Mouse (Mus musculus) kidney, embryonic 14.5 days (tissue): Measurements from ENCODE around the gene Pgghg. TPM values are rescaled to one million over a fixed set of nuclear protein-coding genes. Genes with fewer than 3 reads are reported as not detected.

ENCODE experiments used
- ATAC-seq: fragments of 200-750 bp; cut with Nextera tagmentation; 2 replicates; pipeline ENCODE4 v1.8.0; 2017; ENCODE audit warnings: moderate number of reproducible peaks, mild to moderate bottlenecking, moderate TSS enrichment, moderate library complexity; ENCODE audit not compliant: low FRiP score, low TSS enrichment
- H3K27ac ChIP-seq: fragments of 300-500 bp; sonication (generic); 2 replicates; pipeline ENCODE4 v1.5.1; 2014; ENCODE audit warnings: low read depth, mild to moderate bottlenecking, low read length, moderate library complexity, mixed read lengths
- H3K27me3 ChIP-seq: fragments of 300-500 bp; sonication (generic); 2 replicates; pipeline ENCODE4 v1.6.1; 2014; ENCODE audit warnings: mild to moderate bottlenecking, low read length; ENCODE audit not compliant: control insufficient read depth, insufficient read depth
- H3K36me3 ChIP-seq: fragments of 300-500 bp; sonication (generic); 2 replicates; pipeline ENCODE4 v1.6.1; 2014; ENCODE audit warnings: low read length, mixed read lengths; ENCODE audit not compliant: control insufficient read depth, insufficient read depth
- H3K4me1 ChIP-seq: fragments of 300-500 bp; sonication (generic); 2 replicates; pipeline ENCODE4 v1.6.1; 2014; ENCODE audit warnings: low read length, mixed read lengths; ENCODE audit not compliant: control insufficient read depth, insufficient read depth
- H3K4me2 ChIP-seq: fragments of 300-500 bp; sonication (generic); replicated peaks from 2 replicates; pipeline ENCODE4 v1.6.1; 2014; ENCODE audit warnings: low read depth, mild to moderate bottlenecking, low read length
- H3K4me3 ChIP-seq: fragments of 300-500 bp; sonication (generic); 2 replicates; pipeline ENCODE4 v1.5.1; 2014; ENCODE audit warnings: mild to moderate bottlenecking, low read length
- H3K9ac ChIP-seq: fragments of 300-500 bp; sonication (generic); 2 replicates; pipeline ENCODE4 v1.6.1; 2014; ENCODE audit warnings: low read depth, mild to moderate bottlenecking, low read length, moderate library complexity
- H3K9me3 ChIP-seq: fragments of 300-500 bp; sonication (generic); 2 replicates; pipeline ENCODE4 v1.6.1; 2016; ENCODE audit warnings: low read length; ENCODE audit not compliant: control insufficient read depth
- WGBS: fragments of 180-500 bp; shearing (Covaris S2); extraction: QIAGEN DNeasy Blood & Tissue Kit; methylation state at CpG from one replicate; pipeline ENCODE4 v1.1.7; 2014; 5-methylcytosine and 5-hydroxymethylcytosine counted together
- polyA plus RNA-seq: library from polyadenylated mRNA; unstranded; fragments of >200 nt; fragmentation: Nextera tagmentation; extraction: Ambion mirVana; gene quantifications from 2 replicates; pipeline ENCODE4 v1.2.1, GENCODE M21; 2014

The Pgghg gene
- polyA plus RNA-seq, 1 experiment from 2014 or later, result 20.5 TPM

DNA sequence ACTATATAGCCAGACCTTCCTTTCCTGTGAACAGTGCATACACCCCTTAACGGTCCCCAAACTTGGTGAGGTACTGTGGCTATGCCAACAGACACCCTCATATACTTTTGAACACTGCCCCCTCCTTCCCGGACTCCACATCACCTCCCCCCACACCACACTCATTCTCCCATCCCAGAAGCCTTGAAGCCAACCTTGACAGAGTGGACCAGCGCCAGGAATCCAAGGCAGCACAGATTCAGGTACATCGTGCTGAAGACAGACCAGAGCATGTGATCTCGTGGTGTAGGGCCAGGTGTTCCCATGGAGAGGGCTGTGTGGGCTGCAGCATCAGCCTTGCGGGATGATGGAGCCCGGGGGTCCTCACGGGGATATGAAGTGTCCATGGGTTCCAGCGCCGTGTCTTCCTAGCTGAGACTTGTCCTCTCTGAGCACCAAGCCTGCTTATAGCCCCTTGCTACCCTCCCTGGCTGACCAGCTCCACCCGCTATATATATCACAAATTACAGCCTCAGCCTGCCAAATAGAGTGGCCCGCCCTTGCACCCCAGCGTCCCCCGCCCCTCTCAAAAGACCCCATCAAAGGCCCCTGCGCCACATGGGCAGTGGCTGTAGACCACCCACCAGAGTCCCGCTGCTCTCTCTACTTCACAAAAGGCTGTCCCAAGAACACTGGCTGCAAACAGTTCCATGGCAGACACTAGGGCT, 8.8 kb downstream of the Pgghg start, which contains the start of gene Ifitm5:
TSS of gene Ifitm5 (minus strand) at position 468 of the 707 bp plus-strand sequence.
- Histone ChIP-seq H3K36me3 (peaks cover 50% of the 10 kb centered on the region), H3K9me3 (no peaks in the 10 kb centered on the region), H3K27me3 (no peaks in the 10 kb centered on the region), H3K27ac (peak within 1 kb of the TSS; percentile 43; the same call in 1 of the 2 replicates), H3K9ac (no peak within 1 kb of the TSS; the same call in 1 of the 2 replicates), H3K4me1 (peaks cover 24% of the 10 kb centered on the region), H3K4me2 (no peak within 1 kb of the TSS), H3K4me3 (no peak within 1 kb of the TSS)
- 64% methylated on average over 16 of the region's 16 CpGs for WGBS
- ATAC-seq, result no peak

DNA sequence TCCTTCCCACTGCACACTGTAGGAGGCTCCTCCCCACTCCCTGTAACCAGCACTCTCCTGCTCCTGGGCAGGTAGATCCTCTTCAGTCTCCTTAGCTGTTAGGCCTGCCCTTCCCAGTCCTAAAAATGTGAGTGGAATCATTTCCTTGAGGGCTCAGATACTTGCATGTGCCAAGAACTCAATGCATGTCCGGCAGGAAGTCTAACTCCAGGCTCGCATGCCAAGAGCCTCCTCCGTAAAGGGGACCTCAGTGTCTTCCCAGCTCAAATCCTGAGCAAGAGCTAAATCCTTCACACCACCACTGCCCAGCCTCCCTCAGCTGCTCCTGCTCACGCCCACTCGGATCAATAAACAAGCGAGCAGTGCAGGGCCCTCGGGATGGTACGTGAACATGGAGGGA, 9.9 kb downstream of the Pgghg start:
- 29% methylated on average over 8 of the region's 8 CpGs for WGBS
- no peak overlapping the region for H3K9ac ChIP-seq
- H3K9me3 ChIP-seq, result no peaks in the 10 kb centered on the region
- H3K4me3 ChIP-seq, result no peak overlapping the region
- H3K36me3 ChIP-seq, result peaks cover 40% of the 10 kb centered on the region
- H3K4me1 ChIP-seq, result peaks cover 24% of the 10 kb centered on the region
- H3K27me3 ChIP-seq, result no peaks in the 10 kb centered on the region
- H3K4me2 ChIP-seq, result no peak overlapping the region
- H3K27ac ChIP-seq, result peak overlapping the region; percentile 43; the same call in 1 of the 2 replicates
- ATAC-seq, result no peak

DNA sequence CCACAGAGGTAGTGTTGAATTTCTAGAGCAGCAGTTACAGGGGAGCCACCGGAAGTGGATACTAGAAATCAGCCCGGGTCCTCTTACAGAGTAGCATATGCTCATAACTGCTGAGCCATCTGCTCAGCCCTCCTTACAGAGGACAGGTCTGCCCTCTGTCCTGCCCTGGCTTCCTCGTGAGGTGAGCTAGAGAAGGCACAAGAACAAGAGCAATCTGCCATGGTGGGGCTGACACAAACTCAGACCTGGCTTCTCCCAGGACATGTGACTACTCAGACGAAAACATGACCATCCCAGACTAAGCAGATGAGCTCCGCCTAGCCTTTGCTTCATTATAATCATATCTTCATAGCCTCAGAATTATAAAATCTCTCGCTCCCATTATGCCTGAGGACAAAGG, 10.6 kb downstream of the Pgghg start:
- no peak for ATAC-seq
- H3K9me3 ChIP-seq, result no peaks in the 10 kb centered on the region
- H3K9ac ChIP-seq, result no peak overlapping the region
- WGBS, result 59% methylated on average over 6 of the region's 6 CpGs
- no peak overlapping the region for H3K4me3 ChIP-seq
- H3K27me3 ChIP-seq, result no peaks in the 10 kb centered on the region
- no peak overlapping the region for H3K27ac ChIP-seq
- H3K4me1 ChIP-seq, result peaks cover 30% of the 10 kb centered on the region
- no peak overlapping the region for H3K4me2 ChIP-seq
- H3K36me3 ChIP-seq, result peaks cover 34% of the 10 kb centered on the region

DNA sequence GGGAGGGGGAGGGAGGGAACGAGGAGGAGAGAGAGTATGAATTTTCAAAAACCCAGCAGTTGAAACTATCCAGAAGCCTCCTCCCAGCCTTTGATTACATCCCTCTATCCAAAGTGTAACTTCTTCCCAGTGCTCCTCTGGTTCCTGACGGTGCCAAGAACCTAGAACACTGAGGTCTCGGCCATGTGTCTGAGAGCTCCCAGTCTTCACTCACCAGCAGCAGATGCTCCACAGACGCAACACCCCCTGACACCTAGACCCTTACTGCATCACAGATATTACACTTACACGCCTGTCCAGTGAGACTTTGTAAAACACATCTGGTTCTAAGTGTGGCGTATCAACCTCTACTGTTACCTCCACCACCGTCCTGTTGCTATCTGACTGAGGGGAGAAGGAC, 11.2 kb downstream of the Pgghg start:
- Histone ChIP-seq H3K4me1 (peaks cover 30% of the 10 kb centered on the region), H3K9ac (no peak overlapping the region), H3K27ac (no peak overlapping the region)

DNA sequence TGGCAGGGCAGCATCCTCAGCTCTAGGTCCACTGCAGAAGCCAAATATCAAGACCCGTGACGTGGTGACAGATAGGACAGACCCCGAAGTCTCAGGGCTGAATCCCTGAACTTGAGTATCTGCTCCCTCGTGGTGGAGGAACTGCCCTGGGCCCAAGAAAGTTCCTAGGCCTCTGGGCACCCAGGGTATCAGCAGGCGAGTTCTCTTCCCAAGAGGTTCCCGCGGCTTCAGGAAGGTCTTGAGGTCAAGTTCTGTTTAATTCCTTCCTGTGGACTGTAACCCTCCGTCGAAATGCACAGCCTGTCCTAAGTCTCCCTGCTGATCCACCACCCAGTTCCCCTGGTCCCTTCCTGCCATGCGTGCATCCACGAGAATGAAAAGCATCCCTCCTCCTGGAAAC, 11.9 kb downstream of the Pgghg start:
- Histone ChIP-seq H3K4me2 (no peak overlapping the region; the same call in 1 of the 2 replicates), H3K9me3 (no peaks in the 10 kb centered on the region), H3K4me1 (peaks cover 30% of the 10 kb centered on the region), H3K4me3 (no peak overlapping the region), H3K36me3 (peaks cover 22% of the 10 kb centered on the region), H3K9ac (no peak overlapping the region), H3K27ac (no peak overlapping the region), H3K27me3 (no peaks in the 10 kb centered on the region)
- no peak for ATAC-seq
- 80% methylated on average over 11 of the region's 11 CpGs for WGBS

More for the DNA sequence above, 11.2 kb downstream of the Pgghg start:
- WGBS, result 80% methylated on average over 7 of the region's 7 CpGs
- H3K4me3 ChIP-seq, result no peak overlapping the region
- ATAC-seq, result no peak
- no peak overlapping the region for H3K4me2 ChIP-seq
- peaks cover 29% of the 10 kb centered on the region for H3K36me3 ChIP-seq
- H3K27me3 ChIP-seq, result no peaks in the 10 kb centered on the region
- no peaks in the 10 kb centered on the region for H3K9me3 ChIP-seq

DNA sequence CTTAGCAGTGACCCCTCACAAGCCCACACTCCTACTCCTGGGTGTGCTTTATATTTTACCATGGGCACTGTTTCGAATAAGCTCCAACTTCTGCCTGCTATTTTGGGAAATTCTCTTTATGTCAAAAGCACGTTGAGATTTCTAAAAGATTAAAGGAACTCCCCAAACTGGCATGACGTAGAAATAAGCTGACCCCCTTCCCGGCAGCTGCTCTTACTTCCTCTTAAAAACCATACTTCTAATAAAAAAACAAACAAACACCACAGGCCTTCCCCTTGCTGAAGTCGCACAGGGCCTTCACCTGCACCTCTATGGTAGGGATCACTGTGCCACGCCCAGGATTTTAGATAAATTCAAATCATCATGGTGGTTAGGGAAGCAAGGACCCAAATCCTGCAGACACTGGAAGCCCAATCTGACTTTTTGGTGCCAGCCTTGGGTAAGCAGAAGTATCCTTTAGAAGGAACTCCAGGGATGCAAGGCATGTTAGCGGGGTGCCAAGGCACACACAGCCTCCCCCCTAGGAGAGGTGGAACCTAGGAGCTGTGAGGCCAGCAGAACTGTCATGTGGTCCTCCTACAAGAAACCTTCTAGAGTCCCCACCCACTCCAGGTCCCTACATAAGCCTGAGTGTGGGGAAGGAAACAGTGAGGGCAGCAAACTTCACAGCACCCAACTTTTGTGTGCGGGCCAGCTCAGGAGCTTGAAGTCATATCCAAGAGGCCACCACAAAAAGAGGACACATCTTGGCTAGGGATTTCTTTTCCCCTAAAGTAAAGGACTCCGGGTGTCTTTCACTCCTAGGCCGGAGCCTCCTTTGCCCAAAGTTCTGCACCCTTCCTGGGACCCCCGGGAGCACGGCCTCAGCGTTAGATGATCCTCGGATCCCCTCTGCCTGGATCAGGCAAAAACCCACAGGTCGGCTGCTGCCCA, 12.9 kb downstream of the Pgghg start:
- 53% methylated on average over 15 of the region's 15 CpGs for WGBS
- H3K27ac ChIP-seq, result no peak overlapping the region; the same call in 1 of the 2 replicates
- peak overlapping the region; percentile 55 for H3K4me3 ChIP-seq
- no peak for ATAC-seq
- peak overlapping the region; percentile 75; the same call in 1 of the 2 replicates for H3K9ac ChIP-seq
- H3K27me3 ChIP-seq, result no peaks in the 10 kb centered on the region
- no peaks in the 10 kb centered on the region for H3K9me3 ChIP-seq
- H3K4me1 ChIP-seq, result peaks cover 30% of the 10 kb centered on the region
- H3K4me2 ChIP-seq, result peak overlapping the region; percentile 70
- H3K36me3 ChIP-seq, result peaks cover 14% of the 10 kb centered on the region; the same call in 1 of the 2 replicates

DNA sequence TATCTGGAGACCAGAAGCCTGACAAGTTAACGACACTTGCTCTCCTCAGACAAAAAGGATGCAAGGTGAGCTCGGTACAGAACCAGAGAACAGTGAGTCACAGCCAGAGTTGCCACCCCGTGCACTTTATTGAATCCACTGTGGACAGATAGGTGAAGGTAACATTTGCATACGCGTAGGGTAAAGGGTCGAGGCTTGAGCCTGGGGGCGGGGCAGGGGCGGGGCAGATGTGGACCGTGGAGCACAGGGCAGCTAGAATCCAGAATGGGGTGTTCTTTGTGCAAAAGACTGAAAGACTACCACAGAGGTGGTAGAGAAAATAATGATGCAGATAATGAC, 13.5 kb downstream of the Pgghg start:
- H3K36me3 ChIP-seq, result peaks cover 10% of the 10 kb centered on the region; the same call in 1 of the 2 replicates
- 4% methylated on average over 9 of the region's 9 CpGs for WGBS
- peak overlapping the region; percentile 55 for H3K4me3 ChIP-seq
- peak overlapping the region; percentile 75; the same call in 1 of the 2 replicates for H3K9ac ChIP-seq
- peak overlapping the region; percentile 91; the same call in 1 of the 2 replicates for H3K27ac ChIP-seq
- no peak for ATAC-seq
- no peaks in the 10 kb centered on the region for H3K9me3 ChIP-seq
- H3K4me2 ChIP-seq, result peak overlapping the region; percentile 70
- peaks cover 30% of the 10 kb centered on the region for H3K4me1 ChIP-seq
- no peaks in the 10 kb centered on the region for H3K27me3 ChIP-seq

DNA sequence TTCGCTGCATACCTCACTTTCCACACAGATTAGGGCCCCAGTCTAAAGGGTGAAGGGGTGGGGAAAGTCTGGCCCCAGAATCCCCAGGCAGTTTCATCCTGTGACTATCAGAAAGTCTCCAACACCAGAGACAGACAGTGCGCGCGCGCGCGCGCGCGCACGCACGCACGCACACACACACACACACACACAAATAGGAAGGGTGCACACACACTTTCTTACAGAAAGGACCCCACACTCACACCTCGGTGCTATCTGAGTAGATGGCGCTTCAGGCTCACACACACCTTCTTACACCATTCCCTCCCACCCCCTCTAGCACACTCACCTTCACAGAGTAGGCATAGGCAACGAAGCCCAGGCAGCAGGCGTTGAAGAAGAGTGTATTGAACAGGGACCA, 14.2 kb downstream of the Pgghg start:
- H3K9ac ChIP-seq, result peak overlapping the region; percentile 75
- peaks cover 5% of the 10 kb centered on the region; the same call in 1 of the 2 replicates for H3K36me3 ChIP-seq
- no peaks in the 10 kb centered on the region for H3K9me3 ChIP-seq
- H3K4me1 ChIP-seq, result peaks cover 26% of the 10 kb centered on the region
- H3K4me2 ChIP-seq, result peak overlapping the region; percentile 70
- peak overlapping the region; percentile 91; the same call in 1 of the 2 replicates for H3K27ac ChIP-seq
- 3% methylated on average over 17 of the region's 17 CpGs for WGBS
- no peaks in the 10 kb centered on the region for H3K27me3 ChIP-seq
- ATAC-seq, result peak; percentile 17
- H3K4me3 ChIP-seq, result peak overlapping the region; percentile 55
